Mouse (Mus musculus) liver, postnatal 0 days (tissue): ENCODE measurements around the gene Gm20481.

Experiments
- CTCF ChIP-seq: sonication (generic); IDR thresholded peaks from 2 replicates; pipeline ENCODE4 v1.5.1; 2016; ENCODE audit warnings: antibody characterized with exemption, low read depth
- EP300 ChIP-seq: IDR thresholded peaks from 2 replicates; pipeline ENCODE4 v1.6.1; 2016; ENCODE audit warnings: antibody characterized with exemption, low read depth, mild to moderate bottlenecking

- TF ChIP-seq EP300 = no peak
- TF ChIP-seq CTCF = no peak
Observed at GRCm38 (mm10) chr17:34927306-34928019, 42.2 kb upstream of the Gm20481 start.
